In the genomic region with DNA sequence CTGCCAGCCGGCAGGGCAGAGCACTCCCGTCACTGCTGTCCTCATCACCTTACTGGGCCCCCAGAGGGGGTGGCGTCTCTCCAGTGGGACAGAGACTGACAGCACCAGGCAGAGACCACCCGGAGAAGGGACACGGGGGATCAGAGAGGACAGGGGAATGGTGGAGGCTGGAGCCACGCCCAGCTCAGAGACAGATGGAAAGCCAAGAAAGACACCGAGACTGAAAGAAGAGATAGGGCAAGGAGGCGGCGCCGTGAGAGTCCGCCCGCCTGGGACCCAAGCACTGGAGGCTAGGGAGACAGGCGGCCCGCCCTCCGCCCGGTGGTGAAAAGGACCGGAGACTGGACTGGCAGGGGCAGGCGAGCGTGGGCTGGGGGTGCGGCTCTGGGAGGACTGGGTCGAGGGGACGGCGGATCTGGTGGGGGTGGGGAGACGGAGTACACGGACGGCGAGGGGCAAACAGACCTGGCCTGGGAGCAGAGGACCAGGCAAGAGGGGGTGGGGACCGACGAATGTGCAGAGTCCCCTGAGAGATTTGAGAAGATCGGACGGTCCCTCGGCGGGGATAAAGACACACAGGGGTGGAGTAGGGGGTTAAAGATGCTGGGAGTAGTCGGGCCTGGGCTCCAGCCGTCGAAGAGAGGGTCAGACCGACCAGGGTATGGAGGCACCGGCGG, we compare ENCODE assay signal across 7 mouse cellular contexts. TPM values are rescaled to one million over a fixed set of nuclear protein-coding genes. Genes with fewer than 3 reads are reported as not detected.
DNase-seq lines count a peak whose midpoint lies in the region; ATAC-seq and TF ChIP-seq lines count a peak whose summit lies in the region.

No protein-coding gene starts in this region.

- H3K27ac ChIP-seq in MEL (ENCODE audit: control insufficient read depth, low read depth, low read length): peak overlapping the region; percentile 51
- H3K27ac ChIP-seq in forebrain, embryonic 16.5 days (ENCODE audit: low read length): no peak overlapping the region
- H3K27ac ChIP-seq in hindbrain, embryonic 11.5 days (ENCODE audit: low read depth, low read length): 0 out of 2 replicates have a peak overlapping the region, but pooled peaks have one; percentile 30
- no peak overlapping the region for H3K27ac ChIP-seq in liver, adult 2 months (replicated peaks; ENCODE audit: insufficient read depth, low read depth, low read length)

- no peaks in the 10 kb centered on the region for H3K9me3 ChIP-seq in MEL (replicated peaks; ENCODE audit: insufficient read depth, low read length)
- no peaks in the 10 kb centered on the region for H3K9me3 ChIP-seq in forebrain, embryonic 16.5 days (ENCODE audit: control insufficient read depth, low read length)
- no peaks in the 10 kb centered on the region for H3K9me3 ChIP-seq in hindbrain, embryonic 11.5 days (ENCODE audit: control insufficient read depth, low read length)

- TF ChIP-seq RAD21 in MEL (IDR thresholded peaks at IDR 0.05; ENCODE audit: low read depth, low read length): no peak

- DNase-seq in MEL (ENCODE audit: low read depth, low spot score): peak; percentile 87
- peak; percentile 82 to 83 for DNase-seq in adrenal gland, postnatal 36 days
- peak; percentile 59 for DNase-seq in hindbrain, embryonic 11.5 days (ENCODE audit: low spot score)
- no peak for DNase-seq in liver, adult 2 months (ENCODE audit: extremely low read depth, low read depth, low spot score)
- peak; percentile 50 for DNase-seq in naive thymus-derived CD4-positive, alpha-beta T cell, adult 2 months (ENCODE audit: low read depth)
- peak; percentile 31 to 33 for DNase-seq in thymus, postnatal 10 days (ENCODE audit: low spot score in 2 of 2)

- H3K9ac ChIP-seq in MEL (ENCODE audit: control insufficient read depth, low read depth, low read length, poor library complexity, severe bottlenecking): peak overlapping the region; percentile 87
- H3K9ac ChIP-seq in forebrain, embryonic 16.5 days (replicated peaks; ENCODE audit: low read depth, low read length): peak overlapping the region; percentile 66
- H3K9ac ChIP-seq in hindbrain, embryonic 11.5 days (ENCODE audit: low read depth, low read length): peak overlapping the region; percentile 65
- H3K9ac ChIP-seq in liver, adult 2 months (ENCODE audit: low read depth, low read length): peak overlapping the region; percentile 80

- TF ChIP-seq EP300 in MEL (IDR thresholded peaks at IDR 0.05; ENCODE audit: low read depth in 1 of 2, low read length in 2 of 2): no peak

- H3K4me1 ChIP-seq in MEL (ENCODE audit: control insufficient read depth in 1 of 2, insufficient read depth in 2 of 2, low read length in 2 of 2): peaks cover 13 to 37% of the 10 kb centered on the region in 2 experiments
- H3K4me1 ChIP-seq in forebrain, embryonic 16.5 days (replicated peaks; ENCODE audit: control insufficient read depth, insufficient read depth, low read length): peaks cover 13% of the 10 kb centered on the region
- H3K4me1 ChIP-seq in hindbrain, embryonic 11.5 days (replicated peaks; ENCODE audit: control insufficient read depth, insufficient read depth, low read length): peaks cover 7% of the 10 kb centered on the region; the same call in 1 of the 2 replicates
- no peaks in the 10 kb centered on the region; the same call in 1 of the 2 replicates for H3K4me1 ChIP-seq in liver, adult 2 months (ENCODE audit: control insufficient read depth, insufficient read depth, low read length)

- peaks cover 22% of the 10 kb centered on the region for H3K79me2 ChIP-seq in MEL (ENCODE audit: control insufficient read depth, insufficient read depth, low read length, poor library complexity)
- H3K79me2 ChIP-seq in liver, adult 2 months (ENCODE audit: control insufficient read depth, insufficient read depth, low read length): no peaks in the 10 kb centered on the region

- no peak for TF ChIP-seq CTCF in MEL (IDR thresholded peaks at IDR 0.05 in 2 of 3, conservative IDR thresholded peaks at IDR 0.05 in 1 of 3; ENCODE audit: control insufficient read depth in 1 of 3, insufficient read depth in 1 of 3, low read depth in 2 of 3, low read length in 3 of 3, poor library complexity in 1 of 3, severe bottlenecking in 1 of 3)
- no peak for TF ChIP-seq CTCF in liver, adult 2 months (IDR thresholded peaks at IDR 0.05; ENCODE audit: low read depth, low read length)

- peak overlapping the region; percentile 84 to 87 for H3K4me3 ChIP-seq in MEL (ENCODE audit: control insufficient read depth in 1 of 2, insufficient read depth in 1 of 2, low read depth in 2 of 2, low read length in 2 of 2)
- peak overlapping the region; percentile 64 for H3K4me3 ChIP-seq in forebrain, embryonic 16.5 days (replicated peaks; ENCODE audit: low read length)
- H3K4me3 ChIP-seq in hindbrain, embryonic 11.5 days (ENCODE audit: low read depth, low read length): peak overlapping the region; percentile 54
- H3K4me3 ChIP-seq in liver, adult 2 months (ENCODE audit: insufficient read depth, low read depth, low read length): peak overlapping the region; percentile 69

- peaks cover 0 to 11% of the 10 kb centered on the region in 2 experiments; a peak in 2 of 4 replicates for H3K36me3 ChIP-seq in MEL (ENCODE audit: control insufficient read depth in 1 of 2, insufficient read depth in 2 of 2, low read length in 2 of 2)
- no peaks in the 10 kb centered on the region for H3K36me3 ChIP-seq in forebrain, embryonic 16.5 days (ENCODE audit: control insufficient read depth, insufficient read depth)
- H3K36me3 ChIP-seq in hindbrain, embryonic 11.5 days (ENCODE audit: control insufficient read depth, insufficient read depth, low read length): no peaks in the 10 kb centered on the region
- H3K36me3 ChIP-seq in liver, adult 2 months (ENCODE audit: control insufficient read depth, insufficient read depth, low read length): no peaks in the 10 kb centered on the region

- peak overlapping the region; percentile 69 for H3K4me2 ChIP-seq in forebrain, embryonic 16.5 days (ENCODE audit: low read length)
- H3K4me2 ChIP-seq in hindbrain, embryonic 11.5 days (replicated peaks; ENCODE audit: low read depth, low read length): peak overlapping the region; percentile 65

- WGBS in forebrain, embryonic 16.5 days: under 1% methylated on average over 39 of the region's 39 CpGs
- 0% methylated on average over 39 of the region's 39 CpGs for WGBS in hindbrain, embryonic 11.5 days
- 2% methylated on average over 39 of the region's 39 CpGs for WGBS in liver, adult 2 months

- ATAC-seq in forebrain, embryonic 16.5 days: peak; percentile 39; the same call in 1 of the 2 replicates
- ATAC-seq in hindbrain, embryonic 11.5 days (ENCODE audit: low FRiP score): peak; percentile 73

- TF ChIP-seq POLR2A in MEL (IDR thresholded peaks at IDR 0.05; ENCODE audit: control insufficient read depth in 1 of 2, insufficient read depth in 1 of 2, low read depth in 1 of 2, low read length in 2 of 2, poor library complexity in 1 of 2): no peak
- no peak for TF ChIP-seq POLR2A in liver, adult 2 months (IDR thresholded peaks at IDR 0.05; ENCODE audit: extremely low read depth, insufficient read depth, low read length)

- H3K27me3 ChIP-seq in MEL (ENCODE audit: control insufficient read depth in 1 of 2, insufficient read depth in 2 of 2, low read length in 2 of 2): no peaks in the 10 kb centered on the region
- no peaks in the 10 kb centered on the region; the same call in 1 of the 2 replicates for H3K27me3 ChIP-seq in forebrain, embryonic 16.5 days (replicated peaks; ENCODE audit: control insufficient read depth, insufficient read depth, low read length)
- H3K27me3 ChIP-seq in hindbrain, embryonic 11.5 days (ENCODE audit: control insufficient read depth, insufficient read depth, low read length): peaks cover 11% of the 10 kb centered on the region; the same call in 1 of the 2 replicates
- H3K27me3 ChIP-seq in liver, adult 2 months (ENCODE audit: control insufficient read depth, insufficient read depth, low read length): no peaks in the 10 kb centered on the region

TF ChIP-seq in MEL, 35 proteins besides CTCF, POLR2A, EP300 and RAD21:
- TF ChIP-seq SIN3A (IDR thresholded peaks at IDR 0.05; ENCODE audit: low read length) (peak; percentile 43), TAL1 (IDR thresholded peaks at IDR 0.05; ENCODE audit: low read length) (no peak), UBTF (IDR thresholded peaks at IDR 0.05; ENCODE audit: borderline replicate concordance, insufficient read depth, low read depth, low read length) (no peak), MYB (IDR thresholded peaks at IDR 0.05; ENCODE audit: low read depth, low read length) (no peak)
TF ChIP-seq in MEL: peak in this region for 1.

RNA-seq across cellular contexts. Expression of a gene that starts 0.7 kb away (rescaled TPM):
- 33.9 and 37.4 TPM in 2 replicates for total RNA-seq in MEL (2012; rRNA removed)
- 10 to 100 TPM in 1 of 2 experiments, not detected in 1; 72.7 TPM for polyA plus RNA-seq in MEL (2012; ENCODE audit: insufficient read depth in 1 of 2, insufficient read length in 2 of 2, low read depth in 1 of 2, low replicate concordance in 2 of 2, missing spikeins in 1 of 2)
- 100 to 1,000 TPM; 101 to 162 TPM for total RNA-seq in adrenal gland, postnatal 36 days (2021)
- polyA plus RNA-seq in forebrain, embryonic 16.5 days (2015; fragmentation: Nextera tagmentation; extraction: Ambion mirVana): 27.9 and 34.6 TPM in 2 replicates
- 27.4 and 29.4 TPM in 2 replicates for polyA plus RNA-seq in hindbrain, embryonic 11.5 days (2014; fragmentation: Nextera tagmentation; extraction: Ambion mirVana)
- total RNA-seq in liver, adult 2 months (2014; rRNA removed): 7.7 and 9.5 TPM in 2 replicates
- 6.7 and 14.9 TPM in 2 replicates for polyA plus RNA-seq in liver, adult 2 months (2012; rRNA removed)

RNA-seq across cellular contexts. Expression of a gene that starts 28.9 kb away (rescaled TPM):
- 8.0 and 9.1 TPM in 2 replicates for total RNA-seq in MEL (2012; rRNA removed)
- 10 to 100 TPM in 1 of 2 experiments, not detected in 1; 11.3 TPM for polyA plus RNA-seq in MEL (2012; ENCODE audit: insufficient read depth in 1 of 2, insufficient read length in 2 of 2, low read depth in 1 of 2, low replicate concordance in 2 of 2, missing spikeins in 1 of 2)
- total RNA-seq in adrenal gland, postnatal 36 days (2021): 10 to 100 TPM; 25.5 to 33.2 TPM
- polyA plus RNA-seq in forebrain, embryonic 16.5 days (2015; fragmentation: Nextera tagmentation; extraction: Ambion mirVana): 7.2 and 8.5 TPM in 2 replicates
- polyA plus RNA-seq in hindbrain, embryonic 11.5 days (2014; fragmentation: Nextera tagmentation; extraction: Ambion mirVana): 13.2 and 13.6 TPM in 2 replicates
- 18.4 and 19.0 TPM in 2 replicates for total RNA-seq in liver, adult 2 months (2014; rRNA removed)
- polyA plus RNA-seq in liver, adult 2 months (2012; rRNA removed): 12.3 and 13.0 TPM in 2 replicates

Comparison
In these comparisons a context has a peak if more than half of its experiments do, and no peak if none do; other contexts are left out.
1. H3K27ac ChIP-seq: peak in MEL (single experiment) and hindbrain, embryonic 11.5 days (single experiment); none in forebrain, embryonic 16.5 days (single experiment) and liver, adult 2 months (single experiment).
2. Peak in every context shown above with its lines, with median percentiles within 50 percentile points of each other: H3K4me3 ChIP-seq and H3K9ac ChIP-seq.